Mouse (Mus musculus): ENCODE measurements at regions not wholly inside any gene's neighbourhood (a gene's known extent, or its start where the extent isn't known, plus 50 kb on each side); places are given as distances from the start of the nearest gene placed in this dataset.

- no peak for TF ChIP-seq CTCF (IDR thresholded peaks at IDR 0.05; ENCODE audit: low read depth)
- TF ChIP-seq EP300 (IDR thresholded peaks at IDR 0.05; ENCODE audit: low read depth) = no peak
- H3K27me3 ChIP-seq (ENCODE audit: control insufficient read depth, insufficient read depth, low read length) = no peaks in the 10 kb centered on the region
- no peaks in the 10 kb centered on the region for H3K4me1 ChIP-seq (ENCODE audit: control insufficient read depth, insufficient read depth)
- no peaks in the 10 kb centered on the region for H3K36me3 ChIP-seq (replicated peaks; ENCODE audit: control insufficient read depth, insufficient read depth, low read length)
- no peak overlapping the region for H3K4me3 ChIP-seq (ENCODE audit: low read depth, low read length)
- WGBS = 76% methylated on average over 1 of the region's 1 CpGs
- no peak overlapping the region for H3K4me2 ChIP-seq (ENCODE audit: low read depth, low read length)
- no peak for ATAC-seq (ENCODE audit: insufficient read depth, low read depth)
- no peak overlapping the region for H3K9ac ChIP-seq (replicated peaks; ENCODE audit: low read depth, low read length)
- no peak for DNase-seq (ENCODE audit: low spot score)
- no peak overlapping the region for H3K27ac ChIP-seq (ENCODE audit: low read depth)
- H3K9me3 ChIP-seq (replicated peaks; ENCODE audit: control insufficient read depth, low read length) = no peaks in the 10 kb centered on the region
These were observed 135.3 kb upstream of the Tnfaip3 start for GRCm38 (mm10) chr10:19150766-19151165.

GRCm38 (mm10) chr10:19150005-19150404 is 134.5 kb upstream of the Tnfaip3 start:
- no peaks in the 10 kb centered on the region for H3K9me3 ChIP-seq (replicated peaks; ENCODE audit: control insufficient read depth, low read length)
- no peak overlapping the region for H3K4me2 ChIP-seq (ENCODE audit: low read depth, low read length)
- H3K9ac ChIP-seq (replicated peaks; ENCODE audit: low read depth, low read length) = no peak overlapping the region
- no peaks in the 10 kb centered on the region for H3K36me3 ChIP-seq (replicated peaks; ENCODE audit: control insufficient read depth, insufficient read depth, low read length)
- ATAC-seq (ENCODE audit: insufficient read depth, low read depth) (no peak), DNase-seq (ENCODE audit: low spot score) (no peak)
- H3K27me3 ChIP-seq (ENCODE audit: control insufficient read depth, insufficient read depth, low read length) = no peaks in the 10 kb centered on the region
- no peaks in the 10 kb centered on the region for H3K4me1 ChIP-seq (ENCODE audit: control insufficient read depth, insufficient read depth)
- H3K4me3 ChIP-seq (ENCODE audit: low read depth, low read length) = no peak overlapping the region
- WGBS = 78% methylated on average over 3 of the region's 3 CpGs
- no peak for TF ChIP-seq EP300 (IDR thresholded peaks at IDR 0.05; ENCODE audit: low read depth)
- TF ChIP-seq CTCF (IDR thresholded peaks at IDR 0.05; ENCODE audit: low read depth) = no peak
- H3K27ac ChIP-seq (ENCODE audit: low read depth) = no peak overlapping the region

DNA sequence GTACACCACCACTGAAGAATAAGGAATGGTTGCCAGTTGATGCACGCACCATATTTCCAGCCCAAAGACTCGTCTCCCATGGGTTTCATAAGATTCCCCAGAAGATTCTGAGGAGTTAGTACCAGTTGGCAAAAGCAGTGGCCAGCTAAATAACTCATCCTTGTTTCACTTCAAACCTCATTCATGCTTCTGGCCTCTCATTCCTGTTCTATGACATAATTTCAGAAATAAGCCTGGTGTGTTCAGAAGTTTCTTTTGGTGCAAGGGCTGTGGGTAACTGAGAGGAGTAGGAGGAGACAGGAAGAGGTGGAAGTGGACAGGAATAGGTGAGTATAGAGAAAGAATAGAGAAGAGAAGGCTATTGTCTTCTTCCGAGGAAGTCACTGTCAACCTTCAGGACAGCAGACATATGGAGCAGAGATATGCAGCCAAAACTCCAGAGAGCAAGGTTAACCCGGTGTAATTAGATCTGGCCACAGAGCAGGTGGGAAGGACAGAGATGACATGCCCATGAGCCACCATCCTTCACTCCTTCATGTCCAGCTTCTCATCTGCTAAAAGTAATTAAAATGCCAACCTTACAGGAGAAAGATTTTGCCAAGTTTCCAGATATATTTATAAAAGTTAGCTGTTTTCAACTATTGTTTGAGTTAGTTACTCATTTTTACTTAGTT is 133.9 kb upstream of the Tnfaip3 start:
- Histone ChIP-seq H3K27ac (ENCODE audit: low read depth) (no peak overlapping the region), H3K9ac (replicated peaks; ENCODE audit: low read depth, low read length) (no peak overlapping the region), H3K36me3 (replicated peaks; ENCODE audit: control insufficient read depth, insufficient read depth, low read length) (no peaks in the 10 kb centered on the region), H3K27me3 (ENCODE audit: control insufficient read depth, insufficient read depth, low read length) (no peaks in the 10 kb centered on the region), H3K4me3 (ENCODE audit: low read depth, low read length) (no peak overlapping the region), H3K4me2 (ENCODE audit: low read depth, low read length) (no peak overlapping the region), H3K9me3 (replicated peaks; ENCODE audit: control insufficient read depth, low read length) (no peaks in the 10 kb centered on the region), H3K4me1 (ENCODE audit: control insufficient read depth, insufficient read depth) (no peaks in the 10 kb centered on the region)
- ATAC-seq (ENCODE audit: insufficient read depth, low read depth) = no peak
- TF ChIP-seq EP300 (IDR thresholded peaks at IDR 0.05; ENCODE audit: low read depth) = no peak
- no peak for TF ChIP-seq CTCF (IDR thresholded peaks at IDR 0.05; ENCODE audit: low read depth)
- WGBS = 59% methylated on average over 4 of the region's 4 CpGs
- DNase-seq (ENCODE audit: low spot score) = no peak

- ATAC-seq (ENCODE audit: insufficient read depth, low read depth) = no peak
- Histone ChIP-seq H3K9ac (replicated peaks; ENCODE audit: low read depth, low read length) (no peak overlapping the region), H3K9me3 (replicated peaks; ENCODE audit: control insufficient read depth, low read length) (no peaks in the 10 kb centered on the region), H3K27ac (ENCODE audit: low read depth) (no peak overlapping the region), H3K4me1 (ENCODE audit: control insufficient read depth, insufficient read depth) (no peaks in the 10 kb centered on the region), H3K4me3 (ENCODE audit: low read depth, low read length) (no peak overlapping the region), H3K27me3 (ENCODE audit: control insufficient read depth, insufficient read depth, low read length) (no peaks in the 10 kb centered on the region), H3K36me3 (replicated peaks; ENCODE audit: control insufficient read depth, insufficient read depth, low read length) (no peaks in the 10 kb centered on the region), H3K4me2 (ENCODE audit: low read depth, low read length) (no peak overlapping the region)
- no peak for TF ChIP-seq CTCF (IDR thresholded peaks at IDR 0.05; ENCODE audit: low read depth)
- no peak for TF ChIP-seq EP300 (IDR thresholded peaks at IDR 0.05; ENCODE audit: low read depth)
- no peak for DNase-seq (ENCODE audit: low spot score)
- WGBS = 68% methylated on average over 3 of the region's 3 CpGs
These were observed 126.0 kb upstream of the Tnfaip3 start for GRCm38 (mm10) chr10:19141481-19141880.

GRCm38 (mm10) chr10:19140628-19141027 is 125.2 kb upstream of the Tnfaip3 start:
- no peaks in the 10 kb centered on the region for H3K4me1 ChIP-seq (ENCODE audit: control insufficient read depth, insufficient read depth)
- H3K27me3 ChIP-seq (ENCODE audit: control insufficient read depth, insufficient read depth, low read length) = no peaks in the 10 kb centered on the region
- no peak overlapping the region for H3K9ac ChIP-seq (replicated peaks; ENCODE audit: low read depth, low read length)
- no peaks in the 10 kb centered on the region for H3K36me3 ChIP-seq (replicated peaks; ENCODE audit: control insufficient read depth, insufficient read depth, low read length)
- no peak overlapping the region for H3K27ac ChIP-seq (ENCODE audit: low read depth)
- H3K4me2 ChIP-seq (ENCODE audit: low read depth, low read length) = no peak overlapping the region
- no peak overlapping the region for H3K4me3 ChIP-seq (ENCODE audit: low read depth, low read length)
- H3K9me3 ChIP-seq (replicated peaks; ENCODE audit: control insufficient read depth, low read length) = no peaks in the 10 kb centered on the region
- TF ChIP-seq EP300 (IDR thresholded peaks at IDR 0.05; ENCODE audit: low read depth) (no peak), CTCF (IDR thresholded peaks at IDR 0.05; ENCODE audit: low read depth) (no peak)
- DNase-seq (ENCODE audit: low spot score) (no peak), ATAC-seq (ENCODE audit: insufficient read depth, low read depth) (no peak)
- WGBS = 60% methylated on average over 5 of the region's 5 CpGs

DNA sequence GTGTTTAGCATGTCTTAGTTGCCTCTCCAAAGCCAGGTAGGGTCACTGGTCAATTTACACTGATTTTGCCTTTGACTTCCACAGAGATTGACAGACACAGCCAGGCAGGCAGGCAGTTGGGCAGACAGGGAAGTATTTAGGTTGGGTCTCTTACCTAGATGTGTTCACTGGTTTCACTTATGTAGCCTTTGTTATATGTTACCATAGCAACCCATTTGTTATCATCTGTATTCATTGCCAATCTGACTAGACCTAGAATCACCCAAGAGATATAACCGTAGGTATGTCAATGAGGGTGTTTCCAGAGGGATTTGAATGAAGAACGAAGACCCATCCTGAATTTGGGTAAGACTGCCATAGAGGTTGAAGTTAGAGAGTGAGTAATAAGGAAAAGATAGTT is 123.8 kb upstream of the Tnfaip3 start:
- no peak overlapping the region for H3K27ac ChIP-seq (ENCODE audit: low read depth)
- WGBS = 66% methylated on average over 2 of the region's 2 CpGs
- no peak for ATAC-seq (ENCODE audit: insufficient read depth, low read depth)
- TF ChIP-seq CTCF (IDR thresholded peaks at IDR 0.05; ENCODE audit: low read depth) = no peak
- no peak for DNase-seq (ENCODE audit: low spot score)
- no peaks in the 10 kb centered on the region for H3K36me3 ChIP-seq (replicated peaks; ENCODE audit: control insufficient read depth, insufficient read depth, low read length)
- no peak overlapping the region for H3K4me2 ChIP-seq (ENCODE audit: low read depth, low read length)
- H3K4me3 ChIP-seq (ENCODE audit: low read depth, low read length) = no peak overlapping the region
- no peak overlapping the region for H3K9ac ChIP-seq (replicated peaks; ENCODE audit: low read depth, low read length)
- H3K4me1 ChIP-seq (ENCODE audit: control insufficient read depth, insufficient read depth) = no peaks in the 10 kb centered on the region
- H3K9me3 ChIP-seq (replicated peaks; ENCODE audit: control insufficient read depth, low read length) = no peaks in the 10 kb centered on the region
- no peaks in the 10 kb centered on the region for H3K27me3 ChIP-seq (ENCODE audit: control insufficient read depth, insufficient read depth, low read length)
